Mouse (Mus musculus): ENCODE results near the gene Gpr1. TPM values are rescaled to one million over a fixed set of nuclear protein-coding genes. Genes with fewer than 3 reads are reported as not detected.

Gene Gpr1
- under 1 TPM; 0.36 to 0.59 TPM for total RNA-seq (2021)
- long read RNA-seq, experiment 1, partial matches to known transcripts: 1 of 1 reads
- long read RNA-seq, experiment 1, other reads (novel, unspliced or antisense): 0 of 1 reads
- long read RNA-seq, experiment 2: 0 reads

DNA sequence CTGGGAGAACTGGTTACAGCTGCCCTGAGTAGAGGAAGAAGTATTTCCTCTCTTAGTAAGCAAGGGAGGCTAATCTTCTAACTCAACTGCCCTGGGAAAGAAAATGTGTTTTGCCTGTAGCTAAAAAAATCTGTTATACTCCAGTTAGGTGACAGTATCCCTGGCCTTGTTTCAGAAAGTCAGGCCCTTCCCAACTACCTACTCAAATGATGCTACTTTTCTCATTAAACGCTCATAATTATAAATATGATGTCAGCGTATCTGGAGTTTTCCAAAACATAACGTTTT, at the start of gene Gpr1:
Gpr1 (minus strand) TSS at position 273 of the 288 bp plus-strand sequence.
- no peak for DNase-seq
- intact Hi-C loops (cut with DNase I): no loop called here

DNA sequence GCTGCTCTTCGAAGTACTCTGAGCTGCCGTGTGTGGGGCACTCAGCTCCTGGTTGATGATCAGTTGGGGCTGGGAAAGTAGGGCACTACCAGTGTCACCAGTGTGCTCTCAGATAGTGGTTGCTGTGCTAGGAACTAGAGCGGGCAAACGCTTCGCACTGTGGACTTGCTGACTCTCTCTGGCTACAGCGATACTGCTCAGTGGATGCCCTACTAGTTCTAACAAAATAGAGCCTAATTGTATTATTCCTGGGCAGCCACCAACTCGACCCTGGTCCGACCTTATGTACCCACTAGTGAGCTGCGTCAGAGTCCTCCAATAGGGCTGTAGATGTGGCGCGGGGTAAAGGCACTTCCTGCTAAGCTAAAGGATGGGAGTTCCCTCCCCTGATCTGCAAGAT, 49.3 kb upstream of the Gpr1 start:
- intact Hi-C loops (cut with DNase I): no loop called here
- DNase-seq: no peak

DNA sequence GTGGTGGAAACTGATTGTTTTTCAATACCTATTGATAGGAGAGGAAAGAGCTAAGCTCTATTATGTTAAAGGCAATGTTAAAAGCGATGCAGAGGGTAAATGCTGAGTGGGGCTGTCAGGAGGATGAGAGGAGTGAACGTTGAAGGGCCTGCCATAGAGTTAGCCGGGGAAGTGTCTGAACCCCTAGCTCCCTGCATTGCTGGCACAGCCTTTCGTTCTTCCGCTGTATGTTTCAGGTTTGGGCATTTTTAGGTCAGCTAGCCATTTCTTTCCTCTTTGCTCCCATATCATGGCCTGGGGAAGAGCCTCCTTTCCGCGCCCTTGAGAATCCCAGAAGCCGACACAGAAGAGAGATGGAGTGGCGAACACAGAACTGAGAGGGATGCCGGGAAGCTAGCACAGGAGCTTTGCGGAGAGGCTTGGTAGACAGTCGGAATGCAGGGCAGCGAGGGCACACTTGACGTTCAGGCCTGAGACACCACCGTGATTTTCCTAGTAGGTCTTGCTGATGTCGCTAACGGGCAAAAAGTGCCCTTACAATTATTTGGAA, 46.8 kb upstream of the Gpr1 start:
- no peak for DNase-seq
- intact Hi-C loops (cut with DNase I): loop anchor here (1.0 kb wide), 1 partner anchor 15 kb away; no protein-coding TSS in a partner anchor

DNA sequence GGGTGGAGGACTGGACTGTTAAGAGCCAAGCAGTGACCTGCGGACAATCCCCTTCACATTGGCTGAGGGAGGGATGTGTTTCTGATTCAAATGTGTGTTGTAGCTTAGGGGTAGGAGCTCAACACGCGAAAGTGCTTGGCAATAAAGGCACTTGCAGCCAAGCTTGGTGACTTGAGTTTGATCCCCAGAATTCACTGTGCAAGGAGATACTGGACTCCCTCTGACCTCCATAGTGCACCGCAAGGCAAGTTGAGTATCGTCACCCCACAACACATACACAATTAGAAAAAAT, 46.3 kb upstream of the Gpr1 start:
- DNase-seq: no peak
- intact Hi-C loops (cut with DNase I): loop anchor here (1.0 kb wide), 1 partner anchor 16 kb away; no protein-coding TSS in a partner anchor

DNA sequence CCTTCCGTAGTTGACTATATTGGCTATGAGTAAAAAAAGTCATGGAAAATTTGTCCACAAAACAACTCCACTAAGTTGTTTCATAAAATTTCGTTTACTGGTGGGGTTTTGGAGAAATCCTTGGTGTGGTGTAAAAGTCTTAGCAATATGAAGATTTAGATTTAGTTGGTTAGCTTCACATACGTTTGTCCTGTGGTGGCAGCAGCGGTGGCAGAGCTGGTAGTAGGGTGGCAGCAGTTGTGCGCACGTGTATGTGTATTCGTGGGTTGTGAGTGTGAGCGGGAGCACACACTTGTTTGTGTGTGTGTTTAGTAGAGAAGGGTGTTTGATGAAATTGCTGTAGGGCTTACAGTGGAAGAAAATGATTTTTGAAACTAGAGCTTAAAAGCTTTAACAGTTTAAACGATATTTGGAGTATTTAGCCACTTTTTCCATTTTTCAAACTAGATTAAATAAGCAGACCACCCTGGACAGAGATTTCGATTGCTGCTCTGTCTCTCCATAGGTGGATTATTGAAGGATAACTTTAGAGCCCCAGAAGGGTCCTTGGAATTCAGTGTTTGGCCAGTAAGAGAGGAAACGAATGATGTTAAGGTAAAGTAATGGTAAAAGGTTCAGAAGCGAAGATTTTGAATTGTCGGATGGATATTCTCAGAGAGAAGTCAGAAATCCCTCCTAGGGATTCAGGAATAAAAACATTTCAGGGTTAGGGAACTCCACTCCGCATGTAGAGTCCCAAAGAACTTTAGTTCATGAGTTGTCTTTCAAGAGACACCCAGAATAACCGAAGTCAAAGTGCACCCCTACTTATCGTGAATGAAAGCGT, 45.8 kb upstream of the Gpr1 start:
- no peak for DNase-seq
- intact Hi-C loops (cut with DNase I): no loop called here

DNA sequence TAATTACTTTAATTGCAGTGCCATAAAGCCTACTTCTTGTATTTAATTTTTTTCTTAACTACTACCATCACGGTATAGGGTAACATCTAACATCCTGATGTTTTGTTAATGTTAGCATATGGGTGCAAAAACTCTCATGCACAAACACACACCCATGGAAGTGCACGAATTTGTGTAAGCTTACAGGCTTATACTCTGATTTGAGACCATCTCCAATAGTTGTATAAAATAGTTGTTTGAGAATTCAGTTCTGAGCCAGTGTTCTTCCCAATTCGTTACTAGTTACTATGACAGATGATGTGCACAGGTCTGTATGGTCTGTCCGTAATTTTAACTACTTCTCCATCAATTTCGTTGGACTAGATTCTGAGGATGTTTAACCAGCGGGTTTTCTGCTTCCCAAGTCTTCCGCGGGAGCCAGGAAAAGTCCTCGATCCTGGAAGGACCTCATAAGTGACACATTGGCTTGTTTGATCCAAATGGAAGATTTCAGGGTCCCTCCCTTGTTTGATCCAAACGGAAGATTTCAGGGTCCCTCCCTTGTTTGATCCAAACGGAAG, 45.0 kb upstream of the Gpr1 start:
- intact Hi-C loops (cut with DNase I): no loop called here
- no peak for DNase-seq

DNA sequence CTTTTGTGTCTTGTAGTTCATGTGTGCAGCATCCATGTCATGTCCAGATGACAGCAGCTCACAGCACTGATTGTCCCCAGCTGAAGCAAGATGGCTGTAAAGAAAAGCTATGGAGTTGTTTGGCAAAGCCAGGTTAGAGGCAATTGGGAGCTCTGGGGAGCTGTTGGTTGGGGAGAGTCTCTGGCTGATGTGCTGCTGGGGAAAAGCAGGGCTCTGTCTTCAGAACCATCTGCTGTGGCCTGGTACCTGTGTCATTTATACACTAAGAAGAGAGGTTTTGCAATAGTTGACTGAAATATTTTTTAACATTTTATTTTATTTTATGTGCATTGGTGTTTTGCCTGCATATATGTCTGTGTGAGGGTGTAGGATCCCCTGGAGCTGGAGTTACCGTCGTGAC, 44.2 kb upstream of the Gpr1 start:
- DNase-seq: no peak
- intact Hi-C loops (cut with DNase I): no loop called here

DNA sequence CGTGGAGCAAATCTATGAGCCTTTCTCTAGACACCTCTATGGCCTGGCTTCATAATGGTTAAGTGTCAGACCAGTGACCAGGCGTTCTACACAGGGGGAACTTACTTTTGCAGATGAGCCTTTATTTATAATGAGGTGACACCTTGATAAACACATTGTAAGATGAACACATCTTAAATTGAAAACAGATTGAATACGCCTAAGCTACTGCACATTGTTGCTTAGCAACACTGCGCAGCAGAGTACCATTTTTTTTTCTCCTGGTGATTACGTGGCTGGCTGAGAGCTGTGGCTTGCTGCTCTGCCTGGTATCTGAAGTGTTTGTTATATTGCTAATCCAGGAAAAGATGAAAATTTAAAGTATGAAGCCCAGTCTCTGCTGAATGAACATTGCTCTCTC, 41.7 kb upstream of the Gpr1 start:
- intact Hi-C loops (cut with DNase I): no loop called here

DNA sequence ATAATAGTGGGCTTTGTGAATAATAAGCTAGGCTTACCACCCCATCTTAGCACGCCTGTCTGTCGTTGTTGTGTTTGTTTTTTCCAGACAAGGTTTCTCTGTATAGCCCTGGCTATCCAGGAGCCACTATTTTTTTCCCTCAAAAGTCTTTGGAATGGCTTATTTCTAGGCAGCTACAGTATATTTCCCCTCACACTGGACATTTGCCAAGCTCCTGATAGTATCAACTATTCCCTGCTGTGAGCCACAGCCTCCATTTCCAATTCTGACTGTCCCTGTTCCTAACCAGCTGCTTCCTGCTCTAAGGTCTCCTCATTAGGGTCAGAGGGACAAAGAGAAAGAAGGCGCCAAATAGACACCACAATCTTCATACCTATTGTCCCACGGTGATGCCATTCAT, 40.8 kb upstream of the Gpr1 start:
- DNase-seq: no peak
- intact Hi-C loops (cut with DNase I): no loop called here

More for the DNA sequence above, 41.7 kb upstream of the Gpr1 start:
- no peak for DNase-seq

DNA sequence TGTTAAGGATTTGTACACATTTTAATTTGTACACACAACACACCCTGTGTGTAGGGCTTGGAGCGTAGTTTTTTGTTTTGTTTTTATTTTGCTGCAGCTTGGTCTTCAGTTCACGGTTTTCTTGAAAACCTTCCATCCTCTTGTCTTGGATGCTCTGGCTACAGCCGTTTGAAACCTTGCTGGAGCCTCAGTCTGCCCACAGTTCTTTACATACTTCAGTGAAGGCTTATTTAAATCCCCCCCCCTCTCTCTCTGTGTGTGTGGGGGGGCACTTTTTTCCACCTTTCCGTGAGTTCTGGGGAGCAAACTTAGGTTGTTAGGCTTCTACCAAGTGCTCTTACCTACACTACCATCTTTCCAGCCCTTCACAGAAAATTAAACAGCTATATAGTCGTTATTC, 38.9 kb upstream of the Gpr1 start:
- DNase-seq: no peak
- intact Hi-C loops (cut with DNase I): loop anchor here (2.0 kb wide), 1 partner anchor 70 kb away; no protein-coding TSS in a partner anchor

DNA sequence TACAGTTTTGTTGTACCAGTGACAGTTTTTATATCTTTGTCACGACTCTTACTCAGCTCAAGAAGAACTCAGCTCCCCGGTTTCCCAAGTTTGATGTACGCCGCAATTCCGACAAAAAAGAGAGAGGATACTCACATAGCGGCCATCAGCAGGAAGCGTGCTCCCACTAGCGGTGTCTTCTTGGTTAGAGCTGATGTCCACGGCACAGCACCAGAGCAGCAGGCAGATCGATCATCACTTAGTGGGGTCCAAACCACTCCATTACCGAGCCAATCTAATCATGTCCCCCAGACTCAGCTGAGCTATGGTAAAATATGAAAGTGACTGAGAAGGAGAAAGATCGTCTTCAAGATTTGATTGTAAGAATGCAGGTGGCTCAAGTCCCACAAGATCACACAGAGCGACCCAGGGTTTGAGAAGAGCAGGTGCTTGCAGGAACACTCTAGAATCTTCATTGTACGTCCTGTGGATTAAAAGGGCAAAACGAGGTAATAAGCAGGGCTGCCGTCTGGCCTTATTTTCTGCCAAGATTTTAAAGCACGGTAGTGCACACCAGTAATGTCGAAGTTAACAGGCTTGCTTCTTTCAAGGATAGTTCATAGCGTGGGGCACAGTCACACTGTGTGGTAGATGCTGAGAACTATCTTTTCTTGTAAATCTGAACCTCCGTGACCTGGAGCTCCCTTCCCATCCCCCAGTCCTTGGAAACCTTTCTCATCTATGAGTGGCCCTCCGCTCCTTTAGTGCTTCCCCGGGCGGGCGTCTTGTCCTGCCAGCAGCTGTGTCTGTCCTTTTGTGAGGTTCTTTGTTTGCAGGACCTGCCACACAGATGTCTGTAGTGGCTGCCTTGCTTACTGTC, 38.2 kb upstream of the Gpr1 start:
- no peak for DNase-seq
- intact Hi-C loops (cut with DNase I): loop anchor here (2.0 kb wide), 1 partner anchor 70 kb away; no protein-coding TSS in a partner anchor

DNA sequence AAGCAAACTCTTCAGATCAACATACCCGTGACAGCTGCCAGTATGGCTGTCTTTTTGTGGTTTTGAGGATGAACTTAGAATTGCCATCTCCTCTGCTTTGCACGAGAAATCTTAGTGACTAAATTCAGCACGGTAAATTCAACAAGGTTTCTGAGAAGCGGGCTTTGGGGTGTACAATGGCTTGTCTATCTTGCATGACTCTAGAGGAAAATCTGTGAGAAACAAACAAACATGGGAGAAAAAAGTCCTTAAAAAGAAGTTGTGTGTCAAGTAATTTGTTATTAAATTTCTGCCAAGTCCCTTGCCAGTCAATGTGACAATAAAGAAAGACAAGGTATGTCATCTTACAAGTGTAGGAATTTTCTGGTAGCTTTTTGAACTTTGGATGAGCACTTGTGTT, 34.9 kb upstream of the Gpr1 start:
- intact Hi-C loops (cut with DNase I): no loop called here
- no peak for DNase-seq

DNA sequence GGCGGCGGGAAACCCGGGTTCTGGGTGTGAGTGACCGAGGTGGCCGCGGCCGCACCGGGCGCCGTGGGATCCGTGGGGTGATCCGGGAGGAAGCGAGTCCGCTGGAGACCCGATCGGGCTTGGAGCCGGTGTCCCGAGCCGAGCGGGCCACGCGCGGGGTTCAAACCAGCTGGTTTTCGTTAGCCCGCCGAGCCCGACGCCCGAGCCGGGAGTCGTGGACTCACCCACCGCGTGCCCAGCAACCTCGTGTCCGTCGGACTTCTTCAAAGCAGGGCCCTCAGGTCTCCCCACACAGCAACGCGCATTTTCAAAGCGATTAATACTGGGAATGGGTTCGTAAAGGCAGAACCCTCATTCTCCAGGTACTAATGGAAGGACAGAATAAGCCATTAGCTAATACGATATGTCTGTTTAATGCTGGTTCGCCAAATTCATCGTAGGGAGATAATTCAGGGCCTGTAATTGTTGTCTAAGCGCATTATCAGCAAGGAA, 34.1 kb upstream of the Gpr1 start:
- DNase-seq: peak in 1 of 2 experiments; percentile 30
- intact Hi-C loops (cut with DNase I): no loop called here

DNA sequence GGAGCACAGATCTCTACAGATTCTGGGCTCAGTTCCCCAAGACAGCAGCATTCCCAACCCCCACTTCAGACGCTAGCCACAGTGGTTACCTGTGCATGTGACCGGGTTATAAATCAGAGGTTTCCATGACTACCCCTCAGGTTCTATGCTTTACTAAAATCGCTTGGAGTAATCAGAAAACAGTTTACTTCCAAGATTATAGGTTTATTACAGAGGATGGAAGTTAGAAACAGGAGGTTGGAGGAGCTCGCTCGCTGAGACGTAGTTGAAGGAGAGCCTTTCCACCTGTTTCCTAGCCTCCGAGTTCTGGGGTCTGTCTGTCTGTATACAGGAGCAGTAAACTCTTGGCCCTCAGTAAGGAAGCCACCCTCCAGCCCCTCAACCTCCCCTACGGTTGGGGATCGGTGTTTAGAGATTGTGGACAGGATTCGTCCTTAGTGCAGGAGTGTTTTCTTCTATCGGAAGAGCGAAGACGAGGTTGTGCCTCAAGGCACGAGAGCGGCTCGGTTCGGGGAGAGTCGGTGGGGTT, 33.6 kb upstream of the Gpr1 start:
- no peak for DNase-seq
- intact Hi-C loops (cut with DNase I): no loop called here

DNA sequence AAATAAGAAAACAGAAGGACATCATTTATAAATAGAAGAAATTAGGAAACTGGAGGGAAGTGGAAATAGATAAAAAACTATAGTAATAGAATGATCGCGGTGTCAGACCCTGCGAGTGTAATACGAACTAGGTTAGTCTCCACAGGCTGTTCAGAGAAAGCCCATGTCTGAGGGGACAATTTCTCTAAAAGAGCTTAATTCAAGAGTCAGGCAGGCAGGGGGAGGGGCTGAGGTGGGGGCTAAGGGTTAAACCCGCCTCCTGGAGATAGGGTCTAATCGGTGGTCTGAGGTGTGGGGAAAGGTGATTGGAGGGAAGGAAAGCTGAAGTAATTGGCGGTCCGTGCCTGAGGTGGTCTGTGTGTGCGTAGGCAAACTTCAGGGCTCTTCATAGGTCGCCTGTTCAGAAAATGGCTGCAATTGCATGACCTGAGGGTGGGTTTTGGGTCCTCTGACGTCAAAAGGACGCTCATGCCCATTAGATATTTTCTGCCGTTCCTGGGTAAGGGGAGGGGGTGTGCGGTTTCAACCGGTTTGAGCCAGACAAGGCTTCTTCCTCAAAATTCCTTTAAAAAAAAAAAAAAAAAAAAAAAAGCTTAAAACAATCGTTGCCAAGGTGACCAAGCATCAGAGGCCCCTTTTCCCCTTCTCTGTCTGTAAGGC, 32.6 kb upstream of the Gpr1 start:
- no peak for DNase-seq
- intact Hi-C loops (cut with DNase I): no loop called here

DNA sequence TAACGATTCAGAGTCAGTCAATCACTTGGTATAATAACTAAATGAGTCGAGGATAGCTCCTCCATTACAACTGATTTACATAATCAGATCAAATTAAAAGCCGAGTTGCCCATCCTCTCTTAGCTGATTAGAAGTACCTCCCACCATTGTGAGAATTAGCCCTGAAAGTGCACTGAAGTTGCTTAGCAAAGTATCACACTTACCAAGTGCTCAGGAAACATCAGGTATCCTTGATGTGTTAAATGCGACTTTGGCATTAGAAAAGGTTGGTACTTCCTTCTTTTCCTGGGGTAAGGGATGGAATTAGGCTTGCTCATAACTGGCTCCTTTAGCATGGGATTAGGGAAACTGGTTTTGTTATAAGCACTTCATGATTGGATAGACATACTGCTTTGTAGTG, 29.5 kb upstream of the Gpr1 start:
- intact Hi-C loops (cut with DNase I): no loop called here
- no peak for DNase-seq

DNA sequence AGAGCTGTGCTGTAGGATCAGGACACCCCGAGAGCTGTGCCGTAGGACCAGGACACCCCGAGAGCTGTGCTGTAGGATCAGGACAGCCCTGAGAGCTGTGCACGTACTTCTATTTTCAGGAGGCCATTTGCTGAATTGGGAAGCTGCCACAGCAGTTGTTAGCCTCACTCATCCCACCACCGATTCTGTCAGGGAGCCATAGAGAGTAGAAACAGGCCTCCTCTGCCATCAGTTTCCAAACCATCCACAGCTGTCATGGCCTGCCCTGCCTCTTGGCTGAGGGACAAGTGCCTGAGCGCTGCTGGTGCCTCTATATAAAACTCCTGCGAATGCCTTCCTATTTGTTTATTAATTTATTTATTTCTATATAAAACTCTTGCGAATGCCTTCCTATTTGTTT, 25.4 kb upstream of the Gpr1 start:
- DNase-seq: no peak
- intact Hi-C loops (cut with DNase I): no loop called here

DNA sequence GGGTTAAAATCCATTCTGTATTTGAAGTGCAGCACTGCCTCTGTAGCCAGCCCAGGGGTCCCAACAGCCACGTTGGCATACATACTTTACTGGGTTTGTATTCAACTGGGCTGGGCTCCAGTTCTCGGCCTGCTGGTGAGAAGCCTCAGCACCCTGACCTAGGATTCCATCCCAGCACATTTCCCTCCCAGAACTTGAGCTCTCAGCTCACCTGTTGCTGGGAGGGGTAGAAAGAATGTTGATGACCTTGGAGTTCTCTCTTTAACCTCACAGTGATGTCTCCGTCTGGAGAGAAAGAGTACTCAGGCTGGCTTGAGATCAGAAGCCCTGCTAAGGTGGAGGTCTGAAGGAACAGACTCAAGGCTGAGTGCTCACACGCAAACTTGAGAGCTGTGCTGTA, 25.0 kb upstream of the Gpr1 start:
- no peak for DNase-seq
- intact Hi-C loops (cut with DNase I): no loop called here

DNA sequence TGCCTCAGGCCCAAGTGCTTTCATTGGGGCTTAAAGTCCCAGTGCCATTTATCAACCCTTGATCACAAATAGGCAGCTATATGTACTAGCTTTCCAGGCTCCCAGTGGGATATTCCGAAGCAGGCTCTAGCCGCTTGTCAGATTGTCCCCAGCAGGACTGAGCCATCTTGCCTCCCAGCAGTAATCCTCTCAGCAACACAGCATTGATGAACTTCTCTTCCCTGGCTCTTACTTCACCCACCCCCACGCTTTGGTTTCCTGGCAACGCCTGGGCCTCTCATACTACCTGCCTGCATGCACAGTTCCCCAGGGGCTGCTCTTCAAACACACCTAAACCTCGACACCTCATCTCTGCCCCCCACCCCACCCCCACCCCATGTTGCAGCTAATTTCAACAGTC, 23.0 kb upstream of the Gpr1 start:
- no peak for DNase-seq
- intact Hi-C loops (cut with DNase I): no loop called here

DNA sequence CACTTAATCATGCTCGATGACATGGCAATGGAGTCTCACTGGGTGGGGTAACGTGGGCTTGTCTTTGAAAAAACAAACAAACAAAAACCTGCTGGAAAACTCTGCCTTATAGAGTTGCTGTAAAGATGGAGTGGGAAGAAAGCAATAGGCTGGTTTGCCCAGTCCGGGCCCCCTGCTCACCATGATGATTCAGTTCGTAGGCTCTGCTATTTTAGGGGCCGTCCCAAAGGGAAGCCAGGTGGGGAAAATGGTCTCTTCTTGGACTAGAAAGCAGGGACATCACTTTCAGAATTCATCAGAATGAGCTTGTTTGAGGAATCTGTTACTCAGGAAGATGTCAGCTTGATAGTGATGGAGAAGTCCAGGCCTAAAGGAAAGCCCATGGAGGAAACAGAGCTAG, 12.9 kb upstream of the Gpr1 start:
- intact Hi-C loops (cut with DNase I): no loop called here
- no peak for DNase-seq
